Comparison of ENCODE assay signal across 9 mouse cellular contexts in the genomic region with DNA sequence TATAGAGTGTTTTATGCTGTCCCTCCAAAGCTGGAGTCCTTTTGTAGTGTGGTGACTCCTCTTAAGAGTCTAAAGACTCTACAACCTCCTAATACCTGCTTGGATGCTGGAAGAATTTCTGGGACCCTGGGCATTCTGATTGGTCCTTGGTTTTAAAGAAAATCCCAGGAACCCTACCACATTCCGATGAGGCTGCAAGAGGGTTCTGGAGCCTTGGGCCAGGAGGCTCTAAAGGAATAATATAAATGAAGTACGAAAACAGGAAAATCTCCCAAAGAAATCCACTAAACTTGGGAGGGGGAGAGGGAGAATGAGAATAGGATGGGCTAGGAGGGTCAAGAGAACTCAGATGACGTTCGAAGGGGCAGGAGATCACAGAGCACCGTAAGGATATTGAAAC. TPM values are rescaled to one million over a fixed set of nuclear protein-coding genes. Genes with fewer than 3 reads are reported as not detected.
DNase-seq lines count a peak whose midpoint lies in the region; ATAC-seq and TF ChIP-seq lines count a peak whose summit lies in the region.
"Had no signal": no experiment of that assay in that cellular context is flagged by ENCODE, and none has a peak within 500 bp of the region (broad histone marks: within the 10 kb centered on the region; RNA-seq: fewer than 3 reads in every experiment).

No protein-coding gene starts in this region.

- H3K9me3 ChIP-seq in embryonic facial prominence, embryonic 10.5 days = no peaks in the 10 kb centered on the region
- H3K9me3 ChIP-seq in intestine, embryonic 15.5 days = no peaks in the 10 kb centered on the region
- no peaks in the 10 kb centered on the region for H3K9me3 ChIP-seq in neural tube, embryonic 13.5 days

- WGBS in liver, adult 2 months = 2% methylated on average over 5 of the region's 5 CpGs
- WGBS in embryonic facial prominence, embryonic 10.5 days = 6% methylated on average over 5 of the region's 5 CpGs
- 2% methylated on average over 5 of the region's 5 CpGs for WGBS in intestine, embryonic 15.5 days
- WGBS in neural tube, embryonic 13.5 days = 3% methylated on average over 5 of the region's 5 CpGs

- H3K27me3 ChIP-seq in liver, adult 2 months (ENCODE audit: control insufficient read depth, insufficient read depth, low read length) = no peaks in the 10 kb centered on the region
- no peaks in the 10 kb centered on the region for H3K27me3 ChIP-seq in embryonic facial prominence, embryonic 10.5 days (replicated peaks; ENCODE audit: low read depth, poor library complexity, severe bottlenecking)
- no peaks in the 10 kb centered on the region for H3K27me3 ChIP-seq in intestine, embryonic 15.5 days (replicated peaks)
- no peaks in the 10 kb centered on the region for H3K27me3 ChIP-seq in neural tube, embryonic 13.5 days

- no peaks in the 10 kb centered on the region for H3K79me2 ChIP-seq in liver, adult 2 months (ENCODE audit: control insufficient read depth, insufficient read depth, low read length)

- peak overlapping the region; percentile 85 for H3K4me3 ChIP-seq in liver, adult 2 months (ENCODE audit: insufficient read depth, low read depth, low read length)
- H3K4me3 ChIP-seq in embryonic facial prominence, embryonic 10.5 days = peak overlapping the region; percentile 73
- peak overlapping the region; percentile 62 for H3K4me3 ChIP-seq in intestine, embryonic 15.5 days (replicated peaks)
- H3K4me3 ChIP-seq in neural tube, embryonic 13.5 days = peak overlapping the region; percentile 63

- no peak for TF ChIP-seq CTCF in liver, adult 2 months (IDR thresholded peaks at IDR 0.05; ENCODE audit: low read depth, low read length)

- H3K4me1 ChIP-seq in liver, adult 2 months (ENCODE audit: control insufficient read depth, insufficient read depth, low read length) = peaks cover 9% of the 10 kb centered on the region
- H3K4me1 ChIP-seq in embryonic facial prominence, embryonic 10.5 days = peaks cover 43% of the 10 kb centered on the region
- peaks cover 23% of the 10 kb centered on the region for H3K4me1 ChIP-seq in intestine, embryonic 15.5 days (replicated peaks)
- peaks cover 30% of the 10 kb centered on the region for H3K4me1 ChIP-seq in neural tube, embryonic 13.5 days (replicated peaks)

- no peak for TF ChIP-seq POLR2A in liver, adult 2 months (IDR thresholded peaks at IDR 0.05; ENCODE audit: extremely low read depth, insufficient read depth, low read length)

- peak overlapping the region; percentile 99 for H3K9ac ChIP-seq in liver, adult 2 months (ENCODE audit: low read depth, low read length)
- peak overlapping the region; percentile 67 for H3K9ac ChIP-seq in intestine, embryonic 15.5 days
- H3K9ac ChIP-seq in neural tube, embryonic 13.5 days = peak overlapping the region; percentile 94

- peak overlapping the region; percentile 66 for H3K4me2 ChIP-seq in intestine, embryonic 15.5 days (replicated peaks)
- peak overlapping the region; percentile 81 for H3K4me2 ChIP-seq in neural tube, embryonic 13.5 days

- H3K36me3 ChIP-seq in liver, adult 2 months (ENCODE audit: control insufficient read depth, insufficient read depth, low read length) = no peaks in the 10 kb centered on the region
- H3K36me3 ChIP-seq in embryonic facial prominence, embryonic 10.5 days (replicated peaks) = peaks cover 33% of the 10 kb centered on the region
- 0 out of 2 replicates have a peak, but pooled peaks cover 6% of the 10 kb centered on the region for H3K36me3 ChIP-seq in intestine, embryonic 15.5 days
- peaks cover 15% of the 10 kb centered on the region for H3K36me3 ChIP-seq in neural tube, embryonic 13.5 days

- no peak for DNase-seq in liver, adult 2 months (ENCODE audit: extremely low read depth, low read depth, low spot score)
- DNase-seq in liver = no peak
- DNase-seq in embryonic facial prominence, embryonic 10.5 days (ENCODE audit: low spot score) = no peak
- DNase-seq in retina, embryonic 14.5 days (ENCODE audit: low spot score) = no peak
- DNase-seq in kidney, adult 18-20 months = no peak
- DNase-seq in urinary bladder, postnatal 4 days (ENCODE audit: low spot score in 2 of 2) = no peak

- peak overlapping the region; percentile 97 for H3K27ac ChIP-seq in liver, adult 2 months (replicated peaks; ENCODE audit: insufficient read depth, low read depth, low read length)
- peak overlapping the region; percentile 97 for H3K27ac ChIP-seq in embryonic facial prominence, embryonic 10.5 days (replicated peaks)
- peak overlapping the region; percentile 95 for H3K27ac ChIP-seq in intestine, embryonic 15.5 days
- peak overlapping the region; percentile 96 for H3K27ac ChIP-seq in neural tube, embryonic 13.5 days (replicated peaks)

- peak; percentile 4; the same call in 1 of the 2 replicates for ATAC-seq in intestine, embryonic 15.5 days
- ATAC-seq in neural tube, embryonic 13.5 days (ENCODE audit: low read depth) = 0 out of 2 replicates have a peak, but pooled peaks have one; percentile 3

RNA-seq across cellular contexts. Expression of a gene that starts 0.5 kb away (rescaled TPM):
- total RNA-seq in liver, adult 2 months (2014; rRNA removed) = 48.0 and 59.1 TPM in 2 replicates
- 62.1 and 66.4 TPM in 2 replicates for polyA plus RNA-seq in liver, adult 2 months (2012; rRNA removed)
- polyA plus RNA-seq in embryonic facial prominence, embryonic 10.5 days (2016; fragmentation: Nextera tagmentation; extraction: Ambion mirVana) = 99.6 and 103 TPM in 2 replicates
- polyA plus RNA-seq in intestine, embryonic 15.5 days (2015; fragmentation: Nextera tagmentation; extraction: Ambion mirVana) = 94.1 and 98.9 TPM in 2 replicates
- polyA plus RNA-seq in neural tube, embryonic 13.5 days (2015; fragmentation: Nextera tagmentation; extraction: Ambion mirVana) = 79.9 and 91.9 TPM in 2 replicates

RNA-seq across cellular contexts. Expression of a gene that starts 0.8 kb away (rescaled TPM):
- total RNA-seq in liver, adult 2 months (2014; rRNA removed) = 33.3 and 47.6 TPM in 2 replicates
- 116 and 162 TPM in 2 replicates for polyA plus RNA-seq in liver, adult 2 months (2012; rRNA removed)
- 65.3 and 71.7 TPM in 2 replicates for polyA plus RNA-seq in embryonic facial prominence, embryonic 10.5 days (2016; fragmentation: Nextera tagmentation; extraction: Ambion mirVana)
- polyA plus RNA-seq in intestine, embryonic 15.5 days (2015; fragmentation: Nextera tagmentation; extraction: Ambion mirVana) = 79.0 and 87.3 TPM in 2 replicates
- polyA plus RNA-seq in neural tube, embryonic 13.5 days (2015; fragmentation: Nextera tagmentation; extraction: Ambion mirVana) = 19.0 and 19.6 TPM in 2 replicates

RNA-seq across cellular contexts. Expression of a gene that starts 10.2 kb away (rescaled TPM):
- total RNA-seq in liver, adult 2 months (2014; rRNA removed) = 0.07 TPM in 1 of 2 replicates, not detected in the other
- not detected in 2 replicates for polyA plus RNA-seq in liver, adult 2 months (2012; rRNA removed)
- polyA plus RNA-seq in embryonic facial prominence, embryonic 10.5 days (2016; fragmentation: Nextera tagmentation; extraction: Ambion mirVana) = 0.74 and 1.2 TPM in 2 replicates
- polyA plus RNA-seq in intestine, embryonic 15.5 days (2015; fragmentation: Nextera tagmentation; extraction: Ambion mirVana) = 0.13 and 0.15 TPM in 2 replicates
- 0.78 and 0.83 TPM in 2 replicates for polyA plus RNA-seq in neural tube, embryonic 13.5 days (2015; fragmentation: Nextera tagmentation; extraction: Ambion mirVana)

RNA-seq across cellular contexts. Expression of a gene that starts 17.4 kb away (rescaled TPM):
- 3.2 and 5.4 TPM in 2 replicates for total RNA-seq in liver, adult 2 months (2014; rRNA removed)
- 20.8 and 30.8 TPM in 2 replicates for polyA plus RNA-seq in liver, adult 2 months (2012; rRNA removed)
- polyA plus RNA-seq in embryonic facial prominence, embryonic 10.5 days (2016; fragmentation: Nextera tagmentation; extraction: Ambion mirVana) = 0.97 and 1.8 TPM in 2 replicates
- 1.8 and 2.0 TPM in 2 replicates for polyA plus RNA-seq in intestine, embryonic 15.5 days (2015; fragmentation: Nextera tagmentation; extraction: Ambion mirVana)
- 1.3 and 1.5 TPM in 2 replicates for polyA plus RNA-seq in neural tube, embryonic 13.5 days (2015; fragmentation: Nextera tagmentation; extraction: Ambion mirVana)

RNA-seq across cellular contexts. Expression of a gene that starts 17.6 kb away (rescaled TPM):
- total RNA-seq in liver, adult 2 months (2014; rRNA removed) = 0.13 TPM in 1 of 2 replicates, not detected in the other
- 0.98 TPM in 1 of 2 replicates, not detected in the other for polyA plus RNA-seq in liver, adult 2 months (2012; rRNA removed)
- 0.31 TPM in 1 of 2 replicates, not detected in the other for polyA plus RNA-seq in embryonic facial prominence, embryonic 10.5 days (2016; fragmentation: Nextera tagmentation; extraction: Ambion mirVana)
- 0.24 and 0.28 TPM in 2 replicates for polyA plus RNA-seq in intestine, embryonic 15.5 days (2015; fragmentation: Nextera tagmentation; extraction: Ambion mirVana)
- polyA plus RNA-seq in neural tube, embryonic 13.5 days (2015; fragmentation: Nextera tagmentation; extraction: Ambion mirVana) = 0.53 TPM in 1 of 2 replicates, not detected in the other
- total RNA-seq: layer of hippocampus, adult 18-20 months had no signal
